Mouse (Mus musculus) midbrain, embryonic 14.5 days (tissue): Measurements from ENCODE around the gene Cacna2d1. TPM values are rescaled to one million over a fixed set of nuclear protein-coding genes. Genes with fewer than 3 reads are reported as not detected.

Source experiments
- ATAC-seq: fragments of 200-750 bp; cut with Nextera tagmentation; 2 replicates; pipeline ENCODE4 v1.8.0; 2017; ENCODE audit warnings: moderate number of reproducible peaks, moderate library complexity; ENCODE audit not compliant: low FRiP score, low TSS enrichment
- DNase-seq: peaks from one replicate; pipeline ENCODE4 v3.0.0-alpha.2; 2015
- H3K27ac ChIP-seq: fragments of 300-500 bp; sonication (generic); replicated peaks from 2 replicates; pipeline ENCODE4 v1.5.1; 2014; ENCODE audit warnings: mild to moderate bottlenecking, low read depth, low read length, moderate library complexity
- H3K27me3 ChIP-seq: fragments of 300-500 bp; sonication (generic); 2 replicates; pipeline ENCODE4 v1.6.1; 2014; ENCODE audit warnings: low read length, control low read depth, mixed read lengths; ENCODE audit not compliant: control insufficient read depth, insufficient read depth
- H3K36me3 ChIP-seq: fragments of 300-500 bp; sonication (generic); 2 replicates; pipeline ENCODE4 v1.6.1; 2014; ENCODE audit warnings: low read length, control low read depth; ENCODE audit not compliant: control insufficient read depth, insufficient read depth
- H3K4me1 ChIP-seq: fragments of 300-500 bp; sonication (generic); 2 replicates; pipeline ENCODE4 v1.6.1; 2014; ENCODE audit warnings: mild to moderate bottlenecking, antibody characterized with exemption, low read length, control low read depth; ENCODE audit not compliant: control insufficient read depth, insufficient read depth
- H3K4me2 ChIP-seq: fragments of 300-500 bp; sonication (generic); 2 replicates; pipeline ENCODE4 v1.6.1; 2014; ENCODE audit warnings: mild to moderate bottlenecking, low read length, moderate library complexity
- H3K4me3 ChIP-seq: fragments of 300-500 bp; sonication (generic); replicated peaks from 2 replicates; pipeline ENCODE4 v1.5.1; 2014; ENCODE audit warnings: low read depth, low read length
- H3K9ac ChIP-seq: fragments of 300-500 bp; sonication (generic); replicated peaks from 2 replicates; pipeline ENCODE4 v1.6.1; 2014; ENCODE audit warnings: mild to moderate bottlenecking, low read length, moderate library complexity
- H3K9me3 ChIP-seq: fragments of 300-500 bp; sonication (generic); 2 replicates; pipeline ENCODE4 v1.6.1; 2016; ENCODE audit warnings: low read length, control low read depth, mixed read lengths; ENCODE audit not compliant: control insufficient read depth
- WGBS: fragments of 180-500 bp; shearing (Covaris S2); extraction: QIAGEN DNeasy Blood & Tissue Kit; methylation state at CpG from one replicate; pipeline ENCODE4 v1.1.7; 2014; 5-methylcytosine and 5-hydroxymethylcytosine counted together
- polyA plus RNA-seq: library from polyadenylated mRNA; unstranded; fragments of >200 nt; fragmentation: Nextera tagmentation; extraction: Ambion mirVana; gene quantifications from 2 replicates; pipeline ENCODE4 v1.2.1, GENCODE M21; 2014

Cacna2d1 gene
- polyA plus RNA-seq, 1 experiment from 2014 or later, result 52.9 TPM

DNA sequence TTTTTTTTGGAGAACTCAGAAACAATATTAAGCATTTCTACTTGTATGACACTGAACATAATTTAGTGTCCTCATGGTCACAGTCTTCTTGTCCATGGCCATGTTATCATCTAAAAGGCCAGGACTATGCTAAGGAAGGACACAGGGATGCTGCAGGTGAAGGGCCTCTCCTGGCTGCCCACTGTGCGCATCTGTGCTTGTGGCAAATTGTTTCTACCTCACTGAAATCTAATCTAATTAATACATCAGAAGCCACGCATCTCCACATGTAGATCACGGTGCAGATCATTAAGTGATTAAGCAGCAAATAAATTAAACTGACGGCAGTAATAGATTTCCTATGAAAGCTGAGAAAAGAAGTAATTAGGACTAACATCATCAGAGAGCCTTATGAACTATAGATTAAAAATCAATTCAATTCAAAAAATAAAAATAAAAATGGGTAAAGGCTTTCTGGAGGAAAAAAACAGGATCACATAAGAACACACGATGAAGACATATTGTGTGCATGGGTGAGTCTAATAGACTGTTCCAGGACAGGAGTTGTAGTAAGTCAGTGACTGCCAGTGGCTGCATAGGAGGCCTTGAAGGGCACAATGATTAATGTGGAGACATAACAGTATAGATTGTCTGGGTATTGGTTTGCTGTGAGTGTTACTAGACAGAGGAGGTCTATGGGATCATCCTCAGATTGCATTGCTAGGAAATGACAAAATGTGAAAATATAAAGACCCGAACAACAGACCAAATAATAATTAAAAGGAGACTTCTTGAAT lies 318.4 kb downstream of the Cacna2d1 start:
- Histone ChIP-seq H3K36me3 (no peaks in the 10 kb centered on the region), H3K9me3 (no peaks in the 10 kb centered on the region), H3K27ac (no peak overlapping the region), H3K4me2 (no peak overlapping the region), H3K27me3 (no peaks in the 10 kb centered on the region), H3K4me3 (no peak overlapping the region), H3K4me1 (no peaks in the 10 kb centered on the region), H3K9ac (no peak overlapping the region)
- ATAC-seq, result no peak
- WGBS, result 70% methylated on average over 6 of the region's 6 CpGs
- DNase-seq, result no peak

DNA sequence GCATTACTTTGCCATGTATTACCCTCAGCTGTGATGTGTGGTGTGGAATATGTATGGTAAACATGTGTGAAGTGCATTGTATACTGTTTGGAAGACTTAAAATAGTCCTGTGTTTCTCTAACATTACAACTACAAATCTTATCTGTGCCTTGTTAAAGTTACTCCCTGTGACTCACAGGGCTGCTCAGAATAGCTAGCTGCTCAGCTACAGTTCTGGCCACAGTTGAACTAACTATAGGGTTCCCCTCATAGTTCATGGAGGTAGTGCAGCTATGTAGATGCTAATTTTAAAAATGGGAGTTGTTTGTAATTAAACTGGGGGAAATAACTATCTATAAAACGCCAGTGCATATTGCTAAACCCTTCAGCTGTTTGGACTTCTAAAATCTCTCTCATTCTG lies 319.3 kb downstream of the Cacna2d1 start:
- Histone ChIP-seq H3K9ac (no peak overlapping the region), H3K27me3 (no peaks in the 10 kb centered on the region), H3K4me2 (no peak overlapping the region), H3K36me3 (no peaks in the 10 kb centered on the region), H3K4me1 (no peaks in the 10 kb centered on the region), H3K27ac (no peak overlapping the region), H3K4me3 (no peak overlapping the region), H3K9me3 (no peaks in the 10 kb centered on the region)
- ATAC-seq (no peak), DNase-seq (no peak)
- 98% methylated on average over 1 of the region's 1 CpGs for WGBS

DNA sequence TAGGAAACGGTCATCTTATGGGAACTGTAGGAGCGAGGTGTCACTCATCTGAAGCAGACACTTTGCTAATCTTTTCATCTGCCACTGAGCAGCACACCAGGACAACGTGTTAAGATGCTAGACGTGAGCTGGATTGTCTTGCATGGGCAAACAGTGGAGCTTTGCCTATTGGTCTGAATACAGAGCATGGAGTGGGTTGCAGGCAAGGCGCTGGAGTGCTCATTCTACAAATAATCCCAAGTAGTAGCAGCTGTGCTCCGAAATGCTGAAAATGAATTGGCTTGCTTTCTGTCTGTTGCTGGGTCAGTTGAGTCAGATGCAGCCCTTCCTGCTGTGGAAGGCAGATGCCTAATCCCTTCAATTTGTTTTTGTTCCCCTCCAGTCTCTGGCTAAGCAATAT lies 330.9 kb downstream of the Cacna2d1 start:
- Histone ChIP-seq H3K4me1 (peaks cover 4% of the 10 kb centered on the region; the same call in 1 of the 2 replicates), H3K27ac (0 out of 2 replicates have a peak overlapping the region, but pooled peaks have one; percentile 17), H3K36me3 (no peaks in the 10 kb centered on the region), H3K9ac (no peak overlapping the region), H3K4me3 (no peak overlapping the region), H3K27me3 (no peaks in the 10 kb centered on the region), H3K4me2 (no peak overlapping the region), H3K9me3 (no peaks in the 10 kb centered on the region)
- ATAC-seq (peak; percentile 68), DNase-seq (peak; percentile 39)
- WGBS, result 27% methylated on average over 6 of the region's 6 CpGs

DNA sequence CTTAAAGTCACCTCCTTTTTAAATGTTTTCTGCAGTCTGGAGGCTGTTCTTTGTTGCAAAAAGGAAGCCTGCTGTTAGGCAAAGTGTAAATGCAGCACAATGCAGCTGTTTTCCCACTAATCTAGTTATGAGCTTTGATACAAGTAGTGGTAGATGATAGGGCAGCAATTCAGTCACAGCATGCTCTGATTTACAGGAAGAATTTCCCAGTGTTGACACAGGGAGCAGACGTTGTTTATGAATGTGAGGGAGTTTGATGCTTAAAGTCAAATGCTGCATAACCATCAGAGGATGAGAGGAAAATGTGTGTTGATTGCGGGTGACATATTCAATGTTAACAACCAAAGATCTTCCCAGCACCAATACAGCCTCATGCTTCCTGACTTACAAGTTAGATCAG lies 342.6 kb downstream of the Cacna2d1 start:
- no peaks in the 10 kb centered on the region for H3K27me3 ChIP-seq
- no peak overlapping the region for H3K27ac ChIP-seq
- no peak for DNase-seq
- H3K4me2 ChIP-seq, result no peak overlapping the region
- no peak for ATAC-seq
- WGBS, result 67% methylated on average over 2 of the region's 2 CpGs
- no peak overlapping the region for H3K4me3 ChIP-seq
- no peaks in the 10 kb centered on the region for H3K4me1 ChIP-seq
- no peaks in the 10 kb centered on the region for H3K36me3 ChIP-seq
- no peak overlapping the region for H3K9ac ChIP-seq
- H3K9me3 ChIP-seq, result no peaks in the 10 kb centered on the region

DNA sequence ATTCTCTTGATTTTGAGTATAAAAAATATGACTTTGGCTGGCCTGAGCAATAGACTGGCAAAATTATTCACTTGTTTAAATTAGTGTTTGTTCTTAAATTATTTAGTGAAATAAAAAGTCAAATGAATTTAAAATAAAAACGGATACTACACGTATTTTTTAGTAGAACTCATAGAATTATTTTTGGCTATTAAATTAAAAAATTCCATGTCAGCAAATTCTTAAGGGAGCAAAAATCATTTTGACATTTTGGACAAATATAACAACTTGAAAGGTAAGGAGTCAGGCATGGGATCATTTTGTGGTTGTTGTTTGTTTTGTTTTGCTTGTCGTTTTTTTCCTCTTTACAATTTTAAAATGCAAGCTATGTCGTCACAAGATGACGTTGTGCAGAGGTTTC lies 346.7 kb downstream of the Cacna2d1 start:
- DNase-seq, result no peak
- WGBS, result 90% methylated on average over 5 of the region's 5 CpGs
- Histone ChIP-seq H3K4me3 (no peak overlapping the region), H3K4me2 (no peak overlapping the region), H3K4me1 (no peaks in the 10 kb centered on the region), H3K9me3 (no peaks in the 10 kb centered on the region), H3K27me3 (no peaks in the 10 kb centered on the region), H3K9ac (no peak overlapping the region), H3K27ac (no peak overlapping the region), H3K36me3 (no peaks in the 10 kb centered on the region)
- ATAC-seq, result no peak

DNA sequence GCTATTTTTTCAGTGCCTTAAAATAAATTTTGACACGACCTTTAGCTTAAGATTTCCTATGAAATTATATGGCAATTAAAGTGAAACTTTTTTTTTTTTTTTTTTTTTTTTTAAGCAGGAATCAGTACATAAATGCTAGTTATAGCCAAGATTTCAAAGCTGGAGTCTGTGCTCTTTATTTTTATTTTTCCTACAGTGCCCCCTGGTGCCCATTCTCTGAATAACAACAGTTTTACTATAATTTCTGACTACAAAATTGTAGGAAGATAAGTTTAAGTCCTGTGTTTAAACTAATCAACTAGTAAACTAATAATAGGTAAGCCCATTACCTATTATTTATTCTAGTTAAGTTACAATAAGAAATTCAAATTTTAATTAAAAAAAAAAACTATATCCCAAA lies 358.7 kb downstream of the Cacna2d1 start:
- Histone ChIP-seq H3K36me3 (no peaks in the 10 kb centered on the region), H3K9me3 (no peaks in the 10 kb centered on the region), H3K9ac (no peak overlapping the region), H3K27me3 (no peaks in the 10 kb centered on the region), H3K4me2 (no peak overlapping the region), H3K4me1 (no peaks in the 10 kb centered on the region), H3K4me3 (no peak overlapping the region), H3K27ac (no peak overlapping the region)
- WGBS, result 22% methylated on average over 1 of the region's 1 CpGs
- no peak for ATAC-seq
- peak; percentile 85 for DNase-seq

DNA sequence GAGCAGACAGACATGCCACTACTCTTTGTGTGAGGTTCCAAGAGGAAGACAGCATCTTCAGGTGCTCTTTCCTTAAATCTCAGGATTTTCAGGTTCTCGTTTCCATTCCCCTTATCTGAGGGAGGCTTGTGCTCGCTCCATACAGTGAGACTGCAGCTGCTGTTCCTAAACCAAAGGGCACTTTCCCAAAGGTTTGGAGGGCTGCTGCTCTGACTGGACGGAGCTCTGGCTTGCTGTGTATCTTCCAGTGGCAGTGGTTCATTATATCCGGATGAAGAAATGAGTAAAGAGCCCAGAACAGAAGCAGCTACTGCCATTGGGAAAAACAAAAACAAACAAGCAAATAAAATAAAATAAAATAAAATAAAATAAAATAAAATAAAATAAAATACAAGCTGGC lies 359.3 kb downstream of the Cacna2d1 start:
- WGBS, result 67% methylated on average over 4 of the region's 4 CpGs
- ATAC-seq (no peak), DNase-seq (no peak)
- Histone ChIP-seq H3K4me2 (no peak overlapping the region), H3K9me3 (no peaks in the 10 kb centered on the region), H3K27me3 (no peaks in the 10 kb centered on the region), H3K36me3 (no peaks in the 10 kb centered on the region), H3K4me3 (no peak overlapping the region), H3K27ac (no peak overlapping the region), H3K4me1 (no peaks in the 10 kb centered on the region), H3K9ac (no peak overlapping the region)

DNA sequence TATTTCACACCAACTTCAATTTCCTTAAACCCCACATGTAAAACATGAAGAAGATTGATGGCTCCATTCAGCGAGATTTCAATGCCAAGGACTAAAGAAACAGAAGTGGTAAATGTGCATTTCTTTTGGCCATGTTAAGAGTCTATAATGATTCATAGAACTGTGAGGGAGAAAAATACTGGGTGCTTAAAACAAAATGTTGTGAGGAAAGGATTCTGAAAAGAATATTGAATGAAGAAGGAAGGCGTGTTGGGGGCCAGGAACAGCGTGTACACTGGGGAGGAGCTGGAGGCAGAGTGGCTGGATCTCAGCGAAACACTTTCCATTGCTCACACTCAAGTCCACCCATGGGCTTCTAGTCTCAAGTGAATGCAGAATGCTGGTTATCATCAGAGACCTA lies 360.2 kb downstream of the Cacna2d1 start:
- ATAC-seq (no peak), DNase-seq (no peak)
- Histone ChIP-seq H3K36me3 (no peaks in the 10 kb centered on the region), H3K27ac (no peak overlapping the region), H3K27me3 (no peaks in the 10 kb centered on the region), H3K9ac (no peak overlapping the region), H3K4me3 (no peak overlapping the region), H3K4me1 (no peaks in the 10 kb centered on the region), H3K4me2 (no peak overlapping the region), H3K9me3 (no peaks in the 10 kb centered on the region)
- WGBS, result 57% methylated on average over 4 of the region's 4 CpGs

DNA sequence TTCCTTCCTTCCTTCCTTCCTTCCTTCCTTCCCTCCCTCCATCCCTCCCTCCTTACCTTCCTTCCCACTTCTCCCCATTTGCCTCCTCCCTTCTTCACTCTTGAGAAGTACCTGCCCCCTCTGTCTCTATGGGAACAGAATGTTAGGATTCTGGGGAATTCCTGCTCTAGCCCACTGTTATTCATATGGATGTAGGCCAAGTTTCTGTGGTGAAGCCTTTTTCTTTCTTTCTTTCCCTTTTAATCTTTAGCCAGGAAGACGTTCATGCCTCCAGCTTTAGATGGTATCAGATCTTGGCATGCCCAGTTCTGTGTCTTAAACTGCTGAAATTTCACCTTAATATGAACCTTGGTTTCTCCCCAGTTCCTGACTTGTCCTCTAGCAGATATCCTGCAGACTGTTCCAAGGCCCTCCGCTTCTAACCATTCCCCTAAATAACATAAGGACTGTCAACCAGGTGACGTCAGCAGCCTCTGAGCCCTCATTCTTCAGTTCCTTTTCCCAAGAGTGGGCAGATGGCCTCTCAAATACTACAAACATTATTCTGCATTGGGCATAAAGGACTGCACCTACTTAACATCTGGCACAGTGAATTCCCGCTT lies 362.8 kb downstream of the Cacna2d1 start:
- no peaks in the 10 kb centered on the region for H3K27me3 ChIP-seq
- H3K4me3 ChIP-seq, result no peak overlapping the region
- H3K4me1 ChIP-seq, result no peaks in the 10 kb centered on the region
- WGBS, result 71% methylated on average over 4 of the region's 4 CpGs
- DNase-seq (no peak), ATAC-seq (no peak)
- no peaks in the 10 kb centered on the region for H3K36me3 ChIP-seq
- H3K27ac ChIP-seq, result no peak overlapping the region
- H3K9me3 ChIP-seq, result no peaks in the 10 kb centered on the region
- H3K9ac ChIP-seq, result no peak overlapping the region
- H3K4me2 ChIP-seq, result no peak overlapping the region
